Mouse (Mus musculus): Measurements from ENCODE around the gene Dkk3.

- no peak for TF ChIP-seq CTCF (conservative IDR thresholded peaks at IDR 0.05; ENCODE audit: insufficient read depth, insufficient read length, low read depth, low read length)
- TF ChIP-seq POLR2A (IDR thresholded peaks at IDR 0.05; ENCODE audit: low read depth, low read length), result no peak
Observed at GRCm38 (mm10) chr7:112123612-112124011, 35.2 kb downstream of the Dkk3 start.

All from kidney, adult 2 months (tissue).